Mouse (Mus musculus) hindbrain, embryonic 14.5 days (tissue): ENCODE data around the gene Flrt2. TPM values are rescaled to one million over a fixed set of nuclear protein-coding genes. Genes with fewer than 3 reads are reported as not detected.
A peak's percentile ranks its signal among the peaks of the same experiment; 100 is the strongest.
"Not testable (repeated sequence)": the region's sequence is repeated elsewhere in the genome, so short reads cannot be mapped to it uniquely, and the experiment has no call there.

Experiments used
- ATAC-seq: fragments of 200-750 bp; cut with Nextera tagmentation; 2 replicates; pipeline ENCODE4 v1.8.0; 2017; ENCODE audit warnings: moderate number of reproducible peaks, mild to moderate bottlenecking, moderate TSS enrichment, moderate library complexity; ENCODE audit not compliant: low FRiP score
- DNase-seq: peaks from one replicate; pipeline ENCODE4 v3.0.0-alpha.2; 2015; ENCODE audit warnings: low spot score
- H3K27ac ChIP-seq: fragments of 300-500 bp; sonication (generic); 2 replicates; pipeline ENCODE4 v1.5.1; 2014; ENCODE audit warnings: mild to moderate bottlenecking, moderate library complexity
- H3K27me3 ChIP-seq: fragments of 300-500 bp; sonication (generic); 2 replicates; pipeline ENCODE4 v1.6.1; 2014; ENCODE audit warnings: mild to moderate bottlenecking, low read length, mixed read lengths; ENCODE audit not compliant: control insufficient read depth, insufficient read depth
- H3K36me3 ChIP-seq: fragments of 300-500 bp; sonication (generic); replicated peaks from 2 replicates; pipeline ENCODE4 v1.6.1; 2014; ENCODE audit not compliant: control insufficient read depth, insufficient read depth
- H3K4me1 ChIP-seq: fragments of 300-500 bp; sonication (generic); replicated peaks from 2 replicates; pipeline ENCODE4 v1.6.1; 2014; ENCODE audit warnings: antibody characterized with exemption, low read length, mixed read lengths; ENCODE audit not compliant: control insufficient read depth, insufficient read depth
- H3K4me2 ChIP-seq: fragments of 300-500 bp; sonication (generic); replicated peaks from 2 replicates; pipeline ENCODE4 v1.6.1; 2014; ENCODE audit warnings: mild to moderate bottlenecking, moderate library complexity
- H3K4me3 ChIP-seq: fragments of 300-500 bp; sonication (generic); replicated peaks from 2 replicates; pipeline ENCODE4 v1.5.1; 2014; ENCODE audit warnings: mild to moderate bottlenecking, low read length
- H3K9ac ChIP-seq: fragments of 300-500 bp; sonication (generic); 2 replicates; pipeline ENCODE4 v1.6.1; 2014
- H3K9me3 ChIP-seq: fragments of 300-500 bp; sonication (generic); 2 replicates; pipeline ENCODE4 v1.6.1; 2016; ENCODE audit warnings: low read length; ENCODE audit not compliant: control insufficient read depth
- WGBS: fragments of 180-500 bp; shearing (Covaris S2); extraction: QIAGEN DNeasy Blood & Tissue Kit; methylation state at CpG from one replicate; pipeline ENCODE4 v1.1.7; 2014; 5-methylcytosine and 5-hydroxymethylcytosine counted together
- polyA plus RNA-seq: library from polyadenylated mRNA; unstranded; fragments of >200 nt; fragmentation: Nextera tagmentation; extraction: Ambion mirVana; gene quantifications from 2 replicates; pipeline ENCODE4 v1.2.1, GENCODE M21; 2014

The Flrt2 gene
- polyA plus RNA-seq: 33.5 and 34.8 TPM in 2 replicates

GRCm38 (mm10) chr12:95691961-95692767 is at the start of gene Flrt2:
Gene Flrt2 (plus strand): TSS chr12:95692226.
- H3K4me2 ChIP-seq: peak within 1 kb of the TSS; percentile 60
- peak within 1 kb of the TSS; percentile 61 for H3K4me3 ChIP-seq
- no peaks in the 10 kb centered on the region for H3K9me3 ChIP-seq
- 0 out of 2 replicates have a peak, but pooled peaks cover 4% of the 10 kb centered on the region for H3K27me3 ChIP-seq
- no peaks in the 10 kb centered on the region for H3K36me3 ChIP-seq
- DNase-seq: peak; percentile 57
- 0 out of 2 replicates have a peak, but pooled peaks cover 6% of the 10 kb centered on the region for H3K4me1 ChIP-seq
- peak within 1 kb of the TSS; percentile 80 for H3K9ac ChIP-seq
- 2% methylated on average over 32 of the region's 32 CpGs for WGBS
- H3K27ac ChIP-seq: peak within 1 kb of the TSS; percentile 88
- no peak for ATAC-seq

- Histone ChIP-seq H3K4me2 (no peak overlapping the region), H3K9ac (no peak overlapping the region), H3K27me3 (no peaks in the 10 kb centered on the region), H3K9me3 (no peaks in the 10 kb centered on the region), H3K27ac (no peak overlapping the region), H3K4me3 (no peak overlapping the region), H3K4me1 (no peaks in the 10 kb centered on the region), H3K36me3 (no peaks in the 10 kb centered on the region)
- no peak for ATAC-seq
- 74% methylated on average over 3 of the region's 3 CpGs for WGBS
- no peak for DNase-seq
Observed at GRCm38 (mm10) chr12:95642226-95642625, 49.8 kb upstream of the Flrt2 start.

GRCm38 (mm10) chr12:95647179-95647578 is 44.8 kb upstream of the Flrt2 start:
- not testable (repeated sequence) for H3K4me2 ChIP-seq, H3K4me1 ChIP-seq, DNase-seq, H3K9ac ChIP-seq, H3K9me3 ChIP-seq, H3K36me3 ChIP-seq, H3K27me3 ChIP-seq, ATAC-seq, H3K4me3 ChIP-seq, H3K27ac ChIP-seq
- 100% methylated on average over 1 of the region's 6 CpGs for WGBS

- no peak overlapping the region for H3K27ac ChIP-seq
- H3K4me1 ChIP-seq: no peaks in the 10 kb centered on the region
- 85% methylated on average over 4 of the region's 4 CpGs for WGBS
- H3K9ac ChIP-seq: no peak overlapping the region
- no peak overlapping the region for H3K4me3 ChIP-seq
- DNase-seq: no peak
- ATAC-seq: no peak
- no peaks in the 10 kb centered on the region for H3K27me3 ChIP-seq
- no peaks in the 10 kb centered on the region for H3K36me3 ChIP-seq
- no peaks in the 10 kb centered on the region for H3K9me3 ChIP-seq
- no peak overlapping the region for H3K4me2 ChIP-seq
Observed at GRCm38 (mm10) chr12:95652172-95653156, 39.6 kb upstream of the Flrt2 start.

GRCm38 (mm10) chr12:95656594-95656993 is 35.4 kb upstream of the Flrt2 start:
- no peak for ATAC-seq
- no peak overlapping the region for H3K4me2 ChIP-seq
- H3K9ac ChIP-seq: no peak overlapping the region
- 94% methylated on average over 4 of the region's 4 CpGs for WGBS
- H3K27ac ChIP-seq: no peak overlapping the region
- no peaks in the 10 kb centered on the region for H3K36me3 ChIP-seq
- no peak for DNase-seq
- no peak overlapping the region for H3K4me3 ChIP-seq
- no peaks in the 10 kb centered on the region for H3K27me3 ChIP-seq
- H3K4me1 ChIP-seq: no peaks in the 10 kb centered on the region
- H3K9me3 ChIP-seq: no peaks in the 10 kb centered on the region

- Histone ChIP-seq H3K4me3 (no peak overlapping the region), H3K4me2 (no peak overlapping the region), H3K27ac (no peak overlapping the region), H3K9ac (no peak overlapping the region), H3K9me3 (no peaks in the 10 kb centered on the region), H3K36me3 (no peaks in the 10 kb centered on the region), H3K27me3 (no peaks in the 10 kb centered on the region), H3K4me1 (no peaks in the 10 kb centered on the region)
- 90% methylated on average over 5 of the region's 5 CpGs for WGBS
- ATAC-seq (no peak), DNase-seq (no peak)
Observed at GRCm38 (mm10) chr12:95667296-95667695, 24.7 kb upstream of the Flrt2 start.

GRCm38 (mm10) chr12:95675711-95676110 is 16.3 kb upstream of the Flrt2 start:
- H3K4me1 ChIP-seq: no peaks in the 10 kb centered on the region
- H3K4me2 ChIP-seq: no peak overlapping the region
- DNase-seq: no peak
- no peak overlapping the region for H3K27ac ChIP-seq
- no peaks in the 10 kb centered on the region for H3K9me3 ChIP-seq
- no peaks in the 10 kb centered on the region for H3K36me3 ChIP-seq
- 85% methylated on average over 5 of the region's 5 CpGs for WGBS
- no peak for ATAC-seq
- no peak overlapping the region for H3K9ac ChIP-seq
- H3K27me3 ChIP-seq: no peaks in the 10 kb centered on the region
- no peak overlapping the region for H3K4me3 ChIP-seq

GRCm38 (mm10) chr12:95690819-95691218 is 1.2 kb upstream of the Flrt2 start:
- Histone ChIP-seq H3K4me2 (peak overlapping the region; percentile 60), H3K4me1 (0 out of 2 replicates have a peak, but pooled peaks cover 6% of the 10 kb centered on the region), H3K36me3 (no peaks in the 10 kb centered on the region), H3K27me3 (0 out of 2 replicates have a peak, but pooled peaks cover 4% of the 10 kb centered on the region), H3K9me3 (no peaks in the 10 kb centered on the region), H3K27ac (no peak overlapping the region), H3K9ac (no peak overlapping the region), H3K4me3 (peak overlapping the region; percentile 61; the same call in 1 of the 2 replicates)
- WGBS: 3% methylated on average over 9 of the region's 9 CpGs
- no peak for ATAC-seq
- DNase-seq: peak; percentile 78
